Mouse (Mus musculus): ENCODE results near the gene Gm20696. TPM values are rescaled to one million over a fixed set of nuclear protein-coding genes. Genes with fewer than 3 reads are reported as not detected.

Gm20696 gene
- total and polyA plus RNA-seq, 3 experiments, result 1.5 to 7.1 TPM; not detected in 1

- DNase-seq (ENCODE audit: low spot score), result no peak
- Histone ChIP-seq H3K9me3 (replicated peaks) (no peaks in the 10 kb centered on the region), H3K4me1 (ENCODE audit: insufficient read depth, low read depth, low read length) (peaks cover 10% of the 10 kb centered on the region), H3K4me3 (ENCODE audit: low read depth, low read length) (no peak overlapping the region), H3K27me3 (ENCODE audit: insufficient read depth, low read length) (no peaks in the 10 kb centered on the region), H3K36me3 (replicated peaks) (peaks cover 61% of the 10 kb centered on the region)
- ATAC-seq (ENCODE audit: extremely low read depth, insufficient number of reproducible peaks, low FRiP score, poor library complexity, severe bottlenecking), result no peak
- TF ChIP-seq CTCF (IDR thresholded peaks at IDR 0.05; ENCODE audit: low read depth, low read length) (no peak), POLR2AphosphoS5 (IDR thresholded peaks at IDR 0.05; ENCODE audit: insufficient replicate concordance, low read depth, low read length) (no peak), GATA1 (IDR thresholded peaks at IDR 0.05; ENCODE audit: borderline replicate concordance, low read length) (no peak), TAL1 (conservative IDR thresholded peaks at IDR 0.05; ENCODE audit: low read depth, low read length) (no peak), GATA2 (IDR thresholded peaks at IDR 0.05; ENCODE audit: borderline replicate concordance, low read depth, low read length) (no peak)
Observed at GRCm38 (mm10) chr6:99430560-99430959, 236.0 kb downstream of the Gm20696 start.

GRCm38 (mm10) chr6:99429378-99430131, 237.0 kb downstream of the Gm20696 start:
- Histone ChIP-seq H3K36me3 (replicated peaks) (peaks cover 62% of the 10 kb centered on the region), H3K27me3 (ENCODE audit: insufficient read depth, low read length) (no peaks in the 10 kb centered on the region), H3K9me3 (replicated peaks) (no peaks in the 10 kb centered on the region), H3K4me1 (ENCODE audit: insufficient read depth, low read depth, low read length) (peaks cover 10% of the 10 kb centered on the region), H3K4me3 (ENCODE audit: low read depth, low read length) (no peak overlapping the region)
- DNase-seq (ENCODE audit: low spot score), result no peak
- no peak for TF ChIP-seq TAL1 (conservative IDR thresholded peaks at IDR 0.05; ENCODE audit: low read depth, low read length)
- TF ChIP-seq GATA2 (IDR thresholded peaks at IDR 0.05; ENCODE audit: borderline replicate concordance, low read depth, low read length), result no peak
- no peak for TF ChIP-seq POLR2AphosphoS5 (IDR thresholded peaks at IDR 0.05; ENCODE audit: insufficient replicate concordance, low read depth, low read length)
- no peak for TF ChIP-seq CTCF (IDR thresholded peaks at IDR 0.05; ENCODE audit: low read depth, low read length)
- TF ChIP-seq GATA1 (IDR thresholded peaks at IDR 0.05; ENCODE audit: borderline replicate concordance, low read length), result no peak
- no peak for ATAC-seq (ENCODE audit: extremely low read depth, insufficient number of reproducible peaks, low FRiP score, poor library complexity, severe bottlenecking)

GRCm38 (mm10) chr6:99428961-99429360, 237.6 kb downstream of the Gm20696 start:
- Histone ChIP-seq H3K9me3 (replicated peaks) (no peaks in the 10 kb centered on the region), H3K27me3 (ENCODE audit: insufficient read depth, low read length) (no peaks in the 10 kb centered on the region), H3K4me1 (ENCODE audit: insufficient read depth, low read depth, low read length) (peaks cover 10% of the 10 kb centered on the region), H3K4me3 (ENCODE audit: low read depth, low read length) (no peak overlapping the region), H3K36me3 (replicated peaks) (peaks cover 59% of the 10 kb centered on the region)
- no peak for ATAC-seq (ENCODE audit: extremely low read depth, insufficient number of reproducible peaks, low FRiP score, poor library complexity, severe bottlenecking)
- TF ChIP-seq TAL1 (conservative IDR thresholded peaks at IDR 0.05; ENCODE audit: low read depth, low read length), result no peak
- DNase-seq (ENCODE audit: low spot score), result no peak

- ATAC-seq (ENCODE audit: extremely low read depth, insufficient number of reproducible peaks, low FRiP score, poor library complexity, severe bottlenecking), result no peak
- H3K9me3 ChIP-seq (replicated peaks), result no peaks in the 10 kb centered on the region
- no peak overlapping the region for H3K4me3 ChIP-seq (ENCODE audit: low read depth, low read length)
- H3K36me3 ChIP-seq (replicated peaks), result peaks cover 45% of the 10 kb centered on the region
- no peak for TF ChIP-seq GATA2 (IDR thresholded peaks at IDR 0.05; ENCODE audit: borderline replicate concordance, low read depth, low read length)
- no peak for TF ChIP-seq POLR2AphosphoS5 (IDR thresholded peaks at IDR 0.05; ENCODE audit: insufficient replicate concordance, low read depth, low read length)
- no peak for TF ChIP-seq CTCF (IDR thresholded peaks at IDR 0.05; ENCODE audit: low read depth, low read length)
- no peak for TF ChIP-seq TAL1 (conservative IDR thresholded peaks at IDR 0.05; ENCODE audit: low read depth, low read length)
- no peak for TF ChIP-seq GATA1 (IDR thresholded peaks at IDR 0.05; ENCODE audit: borderline replicate concordance, low read length)
- no peak for DNase-seq (ENCODE audit: low spot score)
- H3K4me1 ChIP-seq (ENCODE audit: insufficient read depth, low read depth, low read length), result peaks cover 5% of the 10 kb centered on the region
- no peaks in the 10 kb centered on the region for H3K27me3 ChIP-seq (ENCODE audit: insufficient read depth, low read length)
Observed at GRCm38 (mm10) chr6:99427301-99427700, 239.3 kb downstream of the Gm20696 start.

- H3K36me3 ChIP-seq (replicated peaks), result peaks cover 45% of the 10 kb centered on the region
- TF ChIP-seq CTCF (IDR thresholded peaks at IDR 0.05; ENCODE audit: low read depth, low read length), result no peak
- no peak for TF ChIP-seq POLR2AphosphoS5 (IDR thresholded peaks at IDR 0.05; ENCODE audit: insufficient replicate concordance, low read depth, low read length)
- TF ChIP-seq TAL1 (conservative IDR thresholded peaks at IDR 0.05; ENCODE audit: low read depth, low read length), result no peak
- TF ChIP-seq GATA1 (IDR thresholded peaks at IDR 0.05; ENCODE audit: borderline replicate concordance, low read length), result no peak
- no peak for TF ChIP-seq GATA2 (IDR thresholded peaks at IDR 0.05; ENCODE audit: borderline replicate concordance, low read depth, low read length)
- H3K9me3 ChIP-seq (replicated peaks), result no peaks in the 10 kb centered on the region
- ATAC-seq (ENCODE audit: extremely low read depth, insufficient number of reproducible peaks, low FRiP score, poor library complexity, severe bottlenecking) (no peak), DNase-seq (ENCODE audit: low spot score) (no peak)
- H3K4me1 ChIP-seq (ENCODE audit: insufficient read depth, low read depth, low read length), result no peaks in the 10 kb centered on the region
- no peaks in the 10 kb centered on the region for H3K27me3 ChIP-seq (ENCODE audit: insufficient read depth, low read length)
- H3K4me3 ChIP-seq (ENCODE audit: low read depth, low read length), result no peak overlapping the region
Observed at GRCm38 (mm10) chr6:99425044-99425443, 241.6 kb downstream of the Gm20696 start.

- no peaks in the 10 kb centered on the region for H3K27me3 ChIP-seq (ENCODE audit: insufficient read depth, low read length)
- DNase-seq (ENCODE audit: low spot score), result no peak
- ATAC-seq (ENCODE audit: extremely low read depth, insufficient number of reproducible peaks, low FRiP score, poor library complexity, severe bottlenecking), result no peak
- H3K36me3 ChIP-seq (replicated peaks), result peaks cover 20% of the 10 kb centered on the region
- no peak for TF ChIP-seq GATA1 (IDR thresholded peaks at IDR 0.05; ENCODE audit: borderline replicate concordance, low read length)
- H3K4me1 ChIP-seq (ENCODE audit: insufficient read depth, low read depth, low read length), result no peaks in the 10 kb centered on the region
- no peaks in the 10 kb centered on the region for H3K9me3 ChIP-seq (replicated peaks)
- no peak overlapping the region for H3K4me3 ChIP-seq (ENCODE audit: low read depth, low read length)
Observed at GRCm38 (mm10) chr6:99420666-99421065, 245.9 kb downstream of the Gm20696 start.

Data from G1E (cell line).